Mouse (Mus musculus) adrenal gland, adult (tissue): Measurements from ENCODE around the gene Zfp143.
"Not testable (repeated sequence)": the region's sequence is repeated elsewhere in the genome, so short reads cannot be mapped to it uniquely, and the experiment has no call there.

Experiments used
- DNase-seq, 2 experiments: peaks; one replicate each; pipeline ENCODE4 v3.0.0; 2022 to 2023; ENCODE audit warnings: low spot score in 1 of 2; ENCODE audit not compliant: inconsistent age in 2 of 2

Gene Zfp143

GRCm38 (mm10) chr7:110091670-110092069 is 30.7 kb downstream of the Zfp143 start:
- no peak for DNase-seq

GRCm38 (mm10) chr7:110096332-110096731 is 35.3 kb downstream of the Zfp143 start:
- DNase-seq, result no peak

GRCm38 (mm10) chr7:110097106-110097793 is 36.2 kb downstream of the Zfp143 start:
- peak in 1 of 2 experiments; percentile 58 for DNase-seq

- no peak for DNase-seq
Measured at GRCm38 (mm10) chr7:110100854-110101253, 39.8 kb downstream of the Zfp143 start.

GRCm38 (mm10) chr7:110101266-110101665 is 40.2 kb downstream of the Zfp143 start:
- no peak for DNase-seq

GRCm38 (mm10) chr7:110105041-110105440 is 44.0 kb downstream of the Zfp143 start:
- DNase-seq, result no peak

GRCm38 (mm10) chr7:110106633-110107032 is 45.6 kb downstream of the Zfp143 start:
- no peak for DNase-seq

- not testable (repeated sequence) for DNase-seq
Measured at GRCm38 (mm10) chr7:110108524-110108923, 47.5 kb downstream of the Zfp143 start.

- DNase-seq, result peak; percentile 88 to 95
Measured at GRCm38 (mm10) chr7:110108967-110109610, 48.1 kb downstream of the Zfp143 start.

GRCm38 (mm10) chr7:110110061-110110656 is 49.1 kb downstream of the Zfp143 start:
- DNase-seq, result peak in 1 of 2 experiments; percentile 45

GRCm38 (mm10) chr7:110114699-110115098 is 53.7 kb downstream of the Zfp143 start:
- DNase-seq, result no peak

GRCm38 (mm10) chr7:110116731-110117291 is 55.8 kb downstream of the Zfp143 start:
- peak; percentile 52 to 63 for DNase-seq

- no peak for DNase-seq
Measured at GRCm38 (mm10) chr7:110118448-110118847, 57.4 kb downstream of the Zfp143 start.

- peak in 1 of 2 experiments; percentile 51 for DNase-seq
Measured at GRCm38 (mm10) chr7:110120157-110120784, 59.3 kb downstream of the Zfp143 start.

- no peak for DNase-seq
Measured at GRCm38 (mm10) chr7:110121162-110121515, 60.1 kb downstream of the Zfp143 start.

- peak; percentile 100 for DNase-seq
Measured at GRCm38 (mm10) chr7:110121516-110122288, 60.7 kb downstream of the Zfp143 start, which contains the start of gene Wee1. TSS of gene Wee1 (plus strand) at chr7:110122046.

GRCm38 (mm10) chr7:110122289-110122564 is 61.2 kb downstream of the Zfp143 start:
- DNase-seq, result no peak

GRCm38 (mm10) chr7:110122565-110123422 is 61.8 kb downstream of the Zfp143 start:
- DNase-seq, result peak; percentile 84 to 92

GRCm38 (mm10) chr7:110123844-110124555 is 63.0 kb downstream of the Zfp143 start:
- DNase-seq, result peak; percentile 23 to 54
